Mouse (Mus musculus) ES-E14 (cell line): Measurements from ENCODE around the gene Aldh3b3. TPM values are rescaled to one million over a fixed set of nuclear protein-coding genes. Genes with fewer than 3 reads are reported as not detected.

Experiments used
- DNase-seq: peaks from one replicate; pipeline ENCODE4 v3.0.0-alpha.2; 2013; ENCODE audit warnings: low read depth, low spot score
- H3K27ac ChIP-seq: 2 replicates; pipeline ENCODE4 v1.5.1; 2012; ENCODE audit warnings: low read depth, mild to moderate bottlenecking, low read length, moderate library complexity, mixed read lengths; ENCODE audit not compliant: poor library complexity, insufficient read depth, severe bottlenecking
- H3K36me3 ChIP-seq: 2 replicates; pipeline ENCODE4 v1.6.1; 2012; ENCODE audit warnings: mild to moderate bottlenecking, low read length, moderate library complexity, mixed read lengths; ENCODE audit not compliant: control insufficient read depth, poor library complexity, insufficient read depth, severe bottlenecking
- H3K4me1 ChIP-seq, 2 experiments: fragments of 150-350 bp in 1 of 2; sonication (generic) in 1 of 2; 2 replicates each; pipeline ENCODE4 v1.6.1; 2012; ENCODE audit warnings: low read length in 2 of 2, mild to moderate bottlenecking in 1 of 2, mixed read lengths in 1 of 2; ENCODE audit not compliant: control insufficient read depth in 2 of 2, insufficient read depth in 2 of 2, poor library complexity in 1 of 2
- H3K4me3 ChIP-seq, 2 experiments: fragments of 150-350 bp in 1 of 2; sonication (generic) in 1 of 2; 2 replicates each; pipeline ENCODE4 v1.5.1; 2012; ENCODE audit warnings: low read length in 2 of 2, low read depth in 1 of 2, mild to moderate bottlenecking in 1 of 2, mixed read lengths in 1 of 2; ENCODE audit not compliant: insufficient read depth in 1 of 2, poor library complexity in 1 of 2, severe bottlenecking in 1 of 2
- H3K9ac ChIP-seq: 2 replicates; pipeline ENCODE4 v1.6.1; 2012; ENCODE audit warnings: low read depth, mild to moderate bottlenecking, low read length, mixed read lengths; ENCODE audit not compliant: poor library complexity, insufficient read depth, severe bottlenecking
- H3K9me3 ChIP-seq: fragments of 150-350 bp; sonication (generic); 2 replicates; pipeline ENCODE4 v1.6.1; 2012; ENCODE audit warnings: low read depth, mild to moderate bottlenecking, low read length; ENCODE audit not compliant: control insufficient read depth, insufficient read depth
- CHD2 ChIP-seq: IDR thresholded peaks from 2 replicates; pipeline ENCODE4 v1.6.1; 2014; ENCODE audit warnings: mild to moderate bottlenecking, low read depth, low read length, inconsistent platforms
- HCFC1 ChIP-seq: IDR thresholded peaks from 2 replicates; pipeline ENCODE4 v1.6.1; 2012; ENCODE audit warnings: low read length, inconsistent platforms, borderline replicate concordance; ENCODE audit not compliant: insufficient read depth
- MAFK ChIP-seq: IDR thresholded peaks from 2 replicates; pipeline ENCODE4 v1.6.1; 2014; ENCODE audit warnings: mild to moderate bottlenecking, low read depth, low read length, inconsistent platforms; ENCODE audit not compliant: insufficient read depth
- ZC3H11A ChIP-seq: IDR thresholded peaks from 2 replicates; pipeline ENCODE4 v1.6.1; 2012; ENCODE audit warnings: low read depth, mild to moderate bottlenecking, inconsistent platforms, low read length, borderline replicate concordance
- ZNF384 ChIP-seq: IDR thresholded peaks from 2 replicates; pipeline ENCODE4 v1.6.1; 2012; ENCODE audit warnings: low read depth, low read length, inconsistent platforms
- in situ Hi-C, 2 experiments: fragments of 600-800 bp; cut with MboI; formaldehyde crosslinking; loops; one replicate each; pipeline ENCODE4 v1.15.1; 2025; ENCODE audit warnings: low sequenced_read_pairs in 2 of 2, inconsistent platforms in 1 of 2; ENCODE audit not compliant: unreplicated experiment in 2 of 2
- total RNA-seq: library from RNA; depleted of rRNA; stranded (reverse); fragments of 300-350 nt; gene quantifications from 2 replicates; pipeline ENCODE4 v1.2.3, GENCODE M21; 2012

The Aldh3b3 gene
- total RNA-seq, 1 experiment, result not detected

DNA sequence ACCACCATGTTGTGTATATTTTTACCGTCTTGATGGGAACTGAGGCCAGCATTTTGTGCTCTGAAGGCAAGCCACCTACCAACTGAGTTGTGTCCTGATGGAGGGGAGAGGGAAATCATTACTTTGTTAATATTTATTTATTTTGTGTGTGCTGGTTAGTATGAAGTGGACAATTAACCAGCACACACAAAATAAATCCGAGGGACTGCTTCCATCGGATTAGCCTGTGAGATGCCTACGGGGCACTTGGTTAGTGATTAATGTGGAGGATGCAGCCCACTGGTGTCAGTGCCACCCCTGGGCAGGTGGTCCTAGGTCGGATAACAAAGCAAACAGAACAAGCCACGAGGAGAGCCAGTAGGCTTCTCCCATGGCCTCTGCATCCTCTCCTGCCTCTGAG is 36.5 kb downstream of the Aldh3b3 start:
- Histone ChIP-seq H3K9ac (no peak overlapping the region), H3K9me3 (no peaks in the 10 kb centered on the region), H3K4me3 (no peak overlapping the region), H3K4me1 (peaks cover 0 to 5% of the 10 kb centered on the region in 2 experiments; a peak in 1 of 4 replicates), H3K27ac (no peak overlapping the region), H3K36me3 (no peaks in the 10 kb centered on the region)
- no peak for DNase-seq
- in situ Hi-C loops, result no loop called here
- TF ChIP-seq HCFC1, result no peak
- no peak for TF ChIP-seq CHD2
- TF ChIP-seq MAFK, result no peak
- no peak for TF ChIP-seq ZNF384
- TF ChIP-seq ZC3H11A, result no peak

GRCm38 (mm10) chr19:3995505-3995904 is 37.1 kb downstream of the Aldh3b3 start:
- Histone ChIP-seq H3K4me1 (peaks cover 0 to 5% of the 10 kb centered on the region in 2 experiments; a peak in 1 of 4 replicates), H3K9me3 (no peaks in the 10 kb centered on the region), H3K36me3 (no peaks in the 10 kb centered on the region), H3K4me3 (no peak overlapping the region), H3K27ac (no peak overlapping the region), H3K9ac (no peak overlapping the region)
- TF ChIP-seq ZNF384, result no peak
- no peak for TF ChIP-seq HCFC1
- no peak for TF ChIP-seq ZC3H11A
- TF ChIP-seq MAFK, result no peak
- TF ChIP-seq CHD2, result no peak
- DNase-seq, result no peak
- in situ Hi-C loops, result no loop called here

- H3K9me3 ChIP-seq, result no peaks in the 10 kb centered on the region
- TF ChIP-seq MAFK, result no peak
- no peak for TF ChIP-seq CHD2
- TF ChIP-seq ZC3H11A, result no peak
- no peak for TF ChIP-seq ZNF384
- no peak for TF ChIP-seq HCFC1
- no peak overlapping the region for H3K4me3 ChIP-seq
- peaks cover 0 to 5% of the 10 kb centered on the region in 2 experiments; a peak in 2 of 4 replicates for H3K4me1 ChIP-seq
- H3K36me3 ChIP-seq, result no peaks in the 10 kb centered on the region
- DNase-seq, result no peak
- H3K9ac ChIP-seq, result no peak overlapping the region
- H3K27ac ChIP-seq, result no peak overlapping the region
- in situ Hi-C loops, result no loop called here
Measured at GRCm38 (mm10) chr19:3996106-3996505, 37.7 kb downstream of the Aldh3b3 start.

GRCm38 (mm10) chr19:3996747-3997146 is 38.3 kb downstream of the Aldh3b3 start:
- H3K9ac ChIP-seq, result no peak overlapping the region
- DNase-seq, result no peak
- H3K36me3 ChIP-seq, result no peaks in the 10 kb centered on the region; the same call in 1 of the 2 replicates
- H3K9me3 ChIP-seq, result no peaks in the 10 kb centered on the region
- no peak for TF ChIP-seq ZC3H11A
- TF ChIP-seq MAFK, result no peak
- TF ChIP-seq CHD2, result no peak
- no peak for TF ChIP-seq HCFC1
- TF ChIP-seq ZNF384, result no peak
- no peak overlapping the region for H3K27ac ChIP-seq
- in situ Hi-C loops, result no loop called here
- peaks cover 0 to 5% of the 10 kb centered on the region in 2 experiments; a peak in 2 of 4 replicates for H3K4me1 ChIP-seq
- H3K4me3 ChIP-seq, result no peak overlapping the region

GRCm38 (mm10) chr19:3997231-3997630 is 38.8 kb downstream of the Aldh3b3 start:
- Histone ChIP-seq H3K27ac (no peak overlapping the region), H3K9ac (no peak overlapping the region), H3K4me1 (peaks cover 0 to 5% of the 10 kb centered on the region in 2 experiments; a peak in 2 of 4 replicates), H3K36me3 (no peaks in the 10 kb centered on the region; the same call in 1 of the 2 replicates), H3K4me3 (no peak overlapping the region), H3K9me3 (no peaks in the 10 kb centered on the region)
- TF ChIP-seq MAFK (no peak), HCFC1 (no peak), ZNF384 (no peak), ZC3H11A (no peak), CHD2 (no peak)
- in situ Hi-C loops, result no loop called here
- DNase-seq, result no peak
